Mouse (Mus musculus) kidney, adult 2 months (tissue): ENCODE measurements around the gene Ets1.

Source experiments
- CTCF ChIP-seq: fragments of 200-500 bp; conservative IDR thresholded peaks from 2 replicates; pipeline ENCODE4 v1.5.1; 2011; ENCODE audit warnings: low read depth, mild to moderate bottlenecking, control low read depth, low read length, moderate library complexity, mixed read lengths; ENCODE audit not compliant: insufficient read depth, insufficient read length
- POLR2A ChIP-seq: fragments of 200-500 bp; IDR thresholded peaks from one replicate; pipeline ENCODE4 v1.6.1; 2011; ENCODE audit warnings: low read depth, low read length, control low read depth

DNA sequence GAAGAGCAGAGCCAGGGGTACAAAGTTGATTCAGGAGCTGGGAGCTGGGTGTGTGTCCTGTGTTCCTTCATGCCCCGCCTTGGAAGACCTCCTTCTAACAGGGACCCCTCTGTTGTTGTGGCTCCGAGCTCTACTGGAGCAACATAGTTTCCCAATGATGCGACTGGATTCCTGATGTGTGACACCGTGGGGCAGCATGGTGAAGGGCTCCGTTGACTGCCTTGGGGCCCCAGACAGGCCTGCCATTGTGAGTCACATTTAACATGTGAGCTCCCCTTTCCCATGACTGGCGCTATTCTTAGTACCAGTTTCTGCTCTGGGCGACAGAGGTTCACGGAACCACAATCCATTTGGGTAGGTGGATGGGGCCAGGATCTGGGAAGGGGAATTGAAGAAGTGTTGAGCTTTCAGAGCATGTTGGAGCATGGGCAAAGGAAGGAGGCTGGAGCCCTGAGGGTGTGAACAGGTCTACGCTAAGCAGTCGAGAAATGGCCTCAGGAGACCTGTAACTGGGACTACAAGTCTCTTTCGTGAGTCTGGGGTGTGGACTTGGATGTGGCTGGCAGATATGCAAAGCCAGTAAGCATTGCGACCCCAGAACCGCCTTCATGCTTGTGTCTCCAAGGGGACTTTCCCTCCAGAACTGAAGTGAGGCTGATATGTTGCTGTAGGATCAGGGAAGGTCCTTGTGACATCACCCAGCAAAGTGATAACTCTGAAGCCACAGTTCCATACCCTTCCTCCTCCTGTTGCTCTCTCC lies 113.9 kb downstream of the Ets1 start:
- TF ChIP-seq POLR2A (no peak), CTCF (no peak)
